Mouse (Mus musculus): ENCODE measurements around the gene Lingo4.
A peak's percentile ranks its signal among the peaks of the same experiment; 100 is the strongest.

Gene Lingo4

DNA sequence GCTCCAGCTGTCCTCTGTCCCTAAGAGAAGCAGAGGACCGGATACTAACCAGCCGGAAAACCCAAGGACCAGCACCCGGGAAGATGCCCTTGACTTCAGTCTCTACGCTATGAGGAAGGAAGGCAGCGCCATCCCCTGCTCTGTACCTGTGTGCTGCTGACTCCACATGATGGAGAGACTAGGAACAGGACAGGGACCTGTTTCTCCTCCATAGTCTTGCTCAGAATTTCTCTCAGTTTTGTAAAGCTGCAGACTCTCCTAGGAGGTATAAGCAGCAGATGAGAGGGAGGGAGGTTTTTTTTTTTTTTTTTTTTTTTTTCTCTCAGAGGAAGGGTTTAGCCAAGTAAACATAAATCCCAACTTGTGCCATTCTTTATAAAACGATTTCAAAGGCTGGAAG, at the start of gene Lingo4:
Lingo4 (plus strand) TSS at position 301 of the 400 bp plus-strand sequence.
- DNase-seq (ENCODE audit: low spot score), result no peak

DNA sequence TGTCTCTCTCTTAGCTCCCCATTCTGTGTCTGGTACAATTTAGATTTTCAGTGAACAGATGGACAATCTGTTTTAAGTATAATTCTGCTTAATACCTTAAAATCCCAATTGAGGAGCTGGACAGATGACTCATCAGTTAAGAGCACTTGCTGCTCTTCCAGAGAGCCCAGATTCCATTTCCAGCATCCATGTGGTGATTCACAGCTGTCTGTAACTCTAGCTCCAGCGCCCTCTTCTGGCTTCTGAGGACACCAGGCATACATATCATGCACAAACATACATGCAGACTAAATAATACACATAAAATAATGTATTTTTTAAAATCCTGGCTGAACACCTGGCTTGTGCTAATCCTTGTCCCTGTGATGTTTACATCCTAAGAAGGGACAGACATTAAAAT, 37.5 kb upstream of the Lingo4 start:
- no peak for DNase-seq (ENCODE audit: low spot score)

DNA sequence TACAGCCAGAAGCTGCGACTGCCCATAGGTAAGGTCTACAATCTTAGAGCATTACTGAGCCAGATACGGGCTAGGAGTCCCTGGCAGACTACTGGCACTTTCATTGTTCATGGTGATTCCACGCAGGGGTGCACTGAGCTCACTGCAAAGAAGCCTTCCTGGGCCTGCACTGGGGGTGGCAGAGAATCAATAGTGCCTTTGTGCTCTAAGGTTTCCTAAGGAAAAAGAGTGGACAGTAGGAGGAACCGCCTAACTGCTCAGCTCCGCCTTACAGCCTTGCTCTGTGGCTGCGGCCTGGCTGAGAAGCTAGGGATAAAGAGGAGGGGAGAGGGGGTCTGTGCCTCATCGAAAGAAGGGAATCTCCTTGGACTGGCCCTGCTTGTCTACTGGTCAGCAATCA, 36.2 kb upstream of the Lingo4 start, which contains the start of gene C2cd4d:
C2cd4d (plus strand) TSS at position 301 of the 400 bp plus-strand sequence.
- DNase-seq (ENCODE audit: low spot score), result no peak

DNA sequence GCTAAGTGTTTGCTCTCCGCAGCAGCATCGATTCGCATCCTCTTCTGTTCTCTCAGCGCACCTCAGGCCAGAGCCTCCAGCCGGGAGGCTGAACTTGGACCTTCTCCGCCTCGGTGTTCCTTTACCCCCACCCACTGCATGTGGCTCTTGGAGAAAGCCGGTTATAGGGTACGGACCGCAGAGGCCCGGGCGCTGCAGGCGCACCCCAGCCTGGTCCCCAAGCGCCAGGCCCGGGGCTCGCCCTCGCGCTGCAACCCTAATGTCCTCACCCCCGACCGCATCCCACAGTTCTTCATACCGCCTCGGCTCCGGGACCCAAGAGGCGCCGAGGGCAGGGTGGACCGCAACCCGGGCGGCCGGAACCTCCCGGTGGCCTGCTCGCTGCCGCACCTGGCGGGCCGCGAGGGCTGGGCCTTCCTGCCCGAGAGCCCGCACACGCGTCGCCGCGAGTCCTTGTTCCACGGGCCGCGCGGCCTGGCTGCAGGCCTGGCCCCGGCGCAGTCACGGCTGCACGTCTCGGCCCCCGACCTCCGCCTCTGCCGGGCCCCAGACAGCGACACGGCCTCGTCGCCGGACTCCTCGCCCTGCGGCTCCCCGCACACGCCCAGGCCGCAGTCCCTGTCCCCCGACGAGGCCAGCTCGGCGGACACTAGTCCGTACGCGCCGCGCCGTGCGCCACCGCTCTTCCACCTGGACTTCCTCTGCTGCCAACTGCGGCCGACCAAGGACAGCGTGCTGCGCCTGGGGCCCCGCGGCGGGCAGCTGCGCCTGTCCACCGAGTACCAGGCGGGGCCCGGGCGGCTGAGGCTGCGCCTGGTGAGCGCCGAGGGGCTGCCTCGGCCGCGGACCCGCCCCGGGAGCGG, 34.8 kb upstream of the Lingo4 start:
- peak; percentile 29 for DNase-seq (ENCODE audit: low spot score)

DNA sequence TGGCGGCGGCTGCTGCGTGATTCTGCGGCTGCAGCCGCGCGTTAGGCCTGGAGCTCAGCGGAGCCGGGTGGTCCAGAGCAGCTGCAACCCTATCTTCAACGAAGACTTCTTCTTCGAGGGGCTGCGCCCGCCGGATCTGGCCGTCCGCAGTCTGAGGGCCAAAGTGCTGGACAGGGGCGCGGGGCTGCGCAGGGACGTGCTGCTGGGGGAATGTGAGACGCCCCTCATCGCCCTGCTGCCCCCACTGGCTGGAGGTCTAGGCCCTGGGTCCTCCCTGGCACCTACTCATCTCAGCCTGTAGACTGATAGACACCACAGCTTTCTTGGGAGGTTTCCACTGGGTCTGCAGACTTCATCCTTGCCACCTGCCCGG, 34.2 kb upstream of the Lingo4 start:
- no peak for DNase-seq (ENCODE audit: low spot score)

DNA sequence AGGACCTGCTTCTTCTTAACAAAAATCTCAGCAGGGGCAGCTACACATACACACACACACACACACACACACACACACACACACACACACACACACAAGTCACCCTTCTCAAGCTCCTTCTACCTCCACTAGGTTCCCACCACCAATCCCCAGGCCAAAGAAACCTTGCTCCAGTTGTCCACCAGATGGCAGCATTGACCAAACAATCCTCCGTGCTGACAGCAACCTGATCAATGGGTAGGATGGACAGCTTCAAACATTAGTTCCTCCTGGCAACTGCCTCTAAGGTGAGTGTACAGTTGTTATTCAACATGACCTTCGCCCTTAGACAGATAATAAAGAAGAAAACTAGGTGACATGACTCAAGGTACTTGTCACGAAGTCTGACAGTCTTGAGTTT, 31.6 kb upstream of the Lingo4 start:
- peak; percentile 48 for DNase-seq (ENCODE audit: low spot score)

DNA sequence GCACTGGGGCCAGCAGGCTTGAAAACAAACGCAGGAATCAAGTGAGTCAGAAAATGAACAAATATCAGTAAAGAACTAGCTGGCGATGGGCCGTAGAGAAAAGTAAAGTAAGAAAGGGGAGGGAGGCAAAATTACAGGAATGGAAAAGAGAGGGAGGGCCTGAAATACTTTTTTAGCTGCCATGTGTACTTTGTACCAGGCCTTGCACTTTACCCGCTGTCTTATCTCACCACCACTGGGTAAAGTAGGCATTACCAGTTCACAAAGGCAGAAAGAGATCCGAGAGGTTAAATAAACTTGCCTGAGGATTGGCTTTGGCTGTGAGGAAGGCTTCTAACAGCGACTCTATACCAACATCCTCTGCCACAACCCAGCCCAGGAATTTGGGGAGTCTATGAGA, 30.8 kb upstream of the Lingo4 start:
- no peak for DNase-seq (ENCODE audit: low spot score)

DNA sequence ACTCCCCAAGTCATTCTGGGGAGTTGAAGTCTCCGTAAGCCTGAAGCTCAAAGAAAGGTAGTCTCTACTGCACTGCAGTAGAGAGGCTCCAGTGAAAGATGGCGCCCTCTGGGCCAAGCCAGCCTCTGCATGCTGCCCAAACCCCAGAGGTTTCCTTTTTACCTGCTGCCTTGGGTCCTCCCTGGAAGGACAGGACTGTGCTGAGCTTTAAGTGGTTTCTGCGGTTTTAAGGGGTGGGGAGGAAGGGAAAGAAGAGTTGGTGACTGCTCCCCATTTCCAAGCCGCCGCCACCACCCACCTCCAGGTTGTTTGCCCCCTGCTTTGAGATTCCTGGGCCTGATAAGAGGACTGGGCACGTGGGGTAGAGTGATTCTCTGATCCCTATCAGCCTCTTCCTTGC, 29.7 kb upstream of the Lingo4 start:
- DNase-seq (ENCODE audit: low spot score), result no peak

DNA sequence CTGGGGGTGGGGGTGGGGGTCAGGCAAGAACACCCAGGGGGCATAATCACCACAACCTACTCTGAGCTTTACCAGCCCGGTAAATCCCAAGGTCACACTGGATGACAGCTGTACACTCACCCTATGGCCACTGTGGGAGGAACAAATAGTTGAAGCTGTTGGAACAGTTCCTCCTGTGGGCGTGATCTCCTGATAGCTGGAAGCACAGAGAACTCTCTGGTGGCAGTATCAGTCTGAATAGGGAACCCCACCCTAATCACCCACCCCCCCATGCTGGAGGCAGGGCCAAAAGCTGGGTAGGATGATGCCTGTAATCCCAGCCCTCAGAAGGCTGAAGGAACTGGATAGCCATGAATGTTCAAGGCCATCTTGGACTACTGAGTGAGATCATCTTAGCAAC, 28.6 kb upstream of the Lingo4 start:
- no peak for DNase-seq (ENCODE audit: low spot score)

DNA sequence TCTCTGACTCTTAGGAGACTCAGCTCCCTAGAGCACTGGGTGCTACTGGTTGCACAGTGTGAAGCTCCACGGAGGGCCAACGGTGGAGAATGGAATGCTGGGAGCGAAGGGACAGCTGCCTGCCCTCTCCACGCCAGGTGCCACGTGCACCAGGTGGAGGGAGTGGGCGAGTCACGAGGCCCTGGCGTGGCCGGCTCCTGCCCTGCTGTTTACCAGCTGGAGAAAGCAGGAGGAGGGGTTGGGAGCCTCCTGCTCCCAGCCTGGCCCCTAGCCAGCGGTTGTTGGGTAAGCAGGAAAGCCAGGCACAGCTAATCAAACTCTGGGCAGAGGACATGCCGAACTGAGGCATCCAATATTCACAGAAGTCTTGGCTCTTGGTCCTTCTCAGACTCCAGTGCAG, 26.7 kb upstream of the Lingo4 start:
- DNase-seq (ENCODE audit: low spot score), result peak; percentile 50

DNA sequence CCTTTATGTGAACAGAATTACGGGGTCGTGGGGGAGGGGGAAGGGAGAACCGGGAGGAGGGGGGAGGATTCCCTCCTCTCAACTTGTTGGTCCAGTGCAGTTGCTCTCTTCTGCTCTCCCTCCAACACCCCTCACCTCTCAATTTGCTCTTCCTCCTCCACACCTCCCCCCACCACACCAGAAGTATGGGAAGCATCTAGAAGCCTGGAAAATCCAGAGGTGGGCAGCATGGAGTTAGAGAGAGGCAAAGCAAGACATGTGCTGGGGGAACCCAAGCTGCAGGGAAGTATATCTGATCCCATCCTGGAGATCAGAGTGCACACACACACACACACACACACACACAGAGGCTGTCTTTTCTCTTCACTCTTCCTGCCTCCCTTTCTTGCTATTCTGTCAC, 26.3 kb upstream of the Lingo4 start:
- DNase-seq (ENCODE audit: low spot score), result no peak

DNA sequence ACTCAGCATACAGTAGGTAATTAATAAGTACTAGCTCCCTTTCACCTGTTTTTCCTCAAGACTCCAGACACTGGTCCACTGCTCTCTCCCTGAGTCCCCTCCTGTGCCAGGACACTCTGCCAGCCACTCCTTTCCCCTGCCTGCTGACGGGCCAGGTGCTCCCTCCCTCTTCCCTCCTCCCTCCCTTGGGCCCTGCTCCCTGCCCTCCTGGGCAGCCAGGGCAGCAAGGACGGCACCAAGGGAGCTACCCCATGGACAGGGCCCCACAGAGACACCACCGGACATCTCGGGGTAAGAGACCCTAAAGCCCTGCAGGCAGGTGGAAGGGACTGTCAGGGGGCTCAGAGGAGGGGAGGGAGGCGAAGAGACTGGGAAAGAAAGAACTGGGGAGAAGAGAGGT, 25.7 kb upstream of the Lingo4 start, which contains the start of gene Rorc:
Rorc (plus strand) TSS at position 154 of the 400 bp plus-strand sequence.
- no peak for DNase-seq (ENCODE audit: low spot score)

DNA sequence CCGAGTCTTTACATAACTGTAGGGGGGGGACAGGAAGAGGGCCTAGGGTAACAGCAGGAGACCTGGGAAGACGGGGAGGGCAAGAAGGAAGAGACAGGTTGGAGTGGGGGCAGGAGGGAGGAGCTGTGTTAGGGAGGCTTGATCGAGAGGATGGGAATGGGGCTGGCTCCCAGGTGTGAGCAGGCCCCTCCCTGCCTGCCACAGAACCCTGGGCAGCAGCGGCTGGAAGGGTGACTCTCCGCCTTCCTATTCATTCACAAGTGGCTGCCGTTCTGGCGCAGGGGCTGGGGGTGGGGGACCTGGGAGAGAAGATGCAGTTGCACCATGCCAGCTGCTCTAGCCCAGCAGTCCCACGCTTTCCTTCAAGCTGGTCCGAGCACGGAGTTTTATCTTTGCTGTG, 25.2 kb upstream of the Lingo4 start:
- DNase-seq (ENCODE audit: low spot score), result no peak

DNA sequence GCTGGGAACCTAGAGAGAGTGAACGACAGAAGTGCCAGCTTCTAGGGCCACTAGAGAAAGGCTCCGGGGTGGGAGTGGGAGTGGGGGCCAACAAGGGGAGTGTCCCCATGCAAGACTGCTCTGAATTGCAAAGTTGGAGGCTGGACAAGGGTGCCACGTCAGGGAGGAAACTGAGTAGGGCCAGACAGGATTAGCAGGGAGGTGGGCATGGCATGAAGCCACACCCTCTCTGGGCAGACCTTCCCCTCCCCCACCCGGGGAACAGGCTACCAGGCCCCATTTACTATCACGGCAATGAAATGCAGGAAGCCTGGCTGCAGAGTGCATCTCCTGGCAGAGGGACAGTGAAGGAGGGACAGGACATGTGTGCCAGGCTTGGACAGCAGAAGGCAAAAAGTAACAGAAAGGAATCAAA, 24.7 kb upstream of the Lingo4 start:
- no peak for DNase-seq (ENCODE audit: low spot score)

DNA sequence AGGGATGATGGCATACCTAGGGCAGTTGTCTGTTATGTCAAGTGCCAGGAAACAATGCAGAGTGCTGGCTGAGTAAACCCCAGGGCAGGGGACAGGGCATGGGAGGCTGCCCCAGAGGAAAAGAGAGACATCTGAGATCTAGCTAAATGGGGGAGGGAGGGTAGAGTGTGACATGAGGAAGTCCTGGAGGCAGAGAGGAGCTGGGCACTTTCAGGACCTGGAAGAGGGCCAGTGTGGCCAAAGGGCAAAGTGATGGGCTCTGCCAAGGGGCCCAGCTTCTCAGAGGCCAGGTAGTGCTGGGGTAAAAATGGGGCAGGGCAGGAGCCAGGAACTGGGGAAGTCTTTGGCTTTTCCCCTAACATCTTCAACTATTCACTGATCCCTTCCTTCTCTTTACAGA, 23.7 kb upstream of the Lingo4 start:
- DNase-seq (ENCODE audit: low spot score), result no peak

DNA sequence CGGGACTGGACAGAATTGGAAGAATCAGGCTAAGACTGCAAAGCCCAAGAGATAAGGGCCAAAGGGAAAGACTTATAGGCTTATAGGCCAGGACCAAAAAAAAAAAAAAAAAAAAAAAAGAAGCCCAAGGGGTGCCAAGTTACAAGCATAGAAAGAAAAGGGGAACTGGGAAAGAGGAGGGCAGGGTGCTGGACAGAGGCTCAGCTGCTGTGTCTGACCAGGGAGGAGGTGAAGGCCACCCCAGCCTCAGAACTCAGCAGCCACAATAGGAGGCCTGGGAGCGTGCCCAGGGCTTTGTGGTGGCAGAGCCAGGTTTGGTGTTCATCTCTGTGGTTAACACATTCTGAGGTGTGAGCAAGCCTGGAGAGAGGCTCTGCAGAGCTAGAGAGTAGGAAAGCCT, 23.2 kb upstream of the Lingo4 start:
- no peak for DNase-seq (ENCODE audit: low spot score)

DNA sequence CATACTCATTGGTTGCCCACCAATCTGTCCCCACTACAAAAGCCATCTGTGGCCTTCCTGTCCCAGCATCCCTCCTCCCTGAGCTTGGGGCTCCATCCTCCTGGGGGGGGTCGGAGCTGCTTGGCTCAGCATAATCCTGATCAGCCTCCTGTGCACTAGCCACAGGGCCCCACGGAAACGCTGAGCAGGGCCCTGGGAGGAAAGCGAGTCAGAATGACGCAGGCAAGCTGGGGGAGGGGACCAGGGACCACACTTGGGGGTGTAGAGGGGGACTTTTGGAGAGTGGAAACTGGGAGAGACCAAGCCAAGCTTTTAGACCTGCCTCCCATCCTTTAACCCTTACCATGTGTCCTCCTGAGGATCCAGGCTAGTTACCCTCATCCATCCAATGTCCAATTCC, 22.5 kb upstream of the Lingo4 start:
- no peak for DNase-seq (ENCODE audit: low spot score)

DNA sequence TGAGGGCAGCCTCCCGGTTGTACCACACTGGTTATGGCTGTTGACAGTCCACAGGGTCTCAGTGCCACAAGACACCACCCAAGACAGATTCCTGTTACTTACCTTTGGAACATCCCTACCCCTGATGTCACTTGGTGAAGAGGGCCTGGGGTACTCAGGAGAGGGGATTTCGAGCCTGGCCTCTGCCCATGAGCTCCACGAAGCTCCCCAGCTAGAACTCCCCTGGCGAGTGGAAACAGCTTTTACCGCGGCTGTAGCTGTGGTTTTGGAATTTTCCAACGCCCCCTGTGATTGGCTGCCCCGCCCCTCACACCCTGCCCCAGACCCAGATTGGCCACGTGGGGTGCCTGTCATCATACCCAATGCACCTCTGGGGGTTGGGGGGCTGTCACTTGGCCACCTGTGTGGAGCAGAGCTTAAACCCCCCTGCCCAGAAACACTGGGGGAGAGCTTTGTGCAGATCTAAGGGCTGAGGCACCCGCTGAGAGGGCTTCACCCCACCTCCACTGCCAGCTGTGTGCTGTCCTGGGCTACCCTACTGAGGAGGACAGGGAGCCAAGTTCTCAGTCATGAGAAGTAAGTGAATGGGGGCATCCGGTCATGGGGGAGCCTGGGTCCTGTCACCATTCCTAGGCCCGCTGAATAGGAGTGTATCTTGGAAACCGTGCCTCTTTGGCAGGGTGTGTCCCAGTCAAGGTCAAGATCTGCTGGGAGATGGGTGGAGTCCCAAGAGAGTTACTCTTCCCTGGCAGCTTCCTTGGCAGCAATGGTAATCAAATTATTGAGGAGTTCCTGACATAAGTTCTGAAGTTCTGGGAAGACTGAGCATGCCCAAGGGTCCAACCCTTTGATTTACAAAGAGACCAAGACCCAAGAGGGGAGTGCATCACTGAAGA, 21.0 kb upstream of the Lingo4 start:
- no peak for DNase-seq (ENCODE audit: low spot score)

DNA sequence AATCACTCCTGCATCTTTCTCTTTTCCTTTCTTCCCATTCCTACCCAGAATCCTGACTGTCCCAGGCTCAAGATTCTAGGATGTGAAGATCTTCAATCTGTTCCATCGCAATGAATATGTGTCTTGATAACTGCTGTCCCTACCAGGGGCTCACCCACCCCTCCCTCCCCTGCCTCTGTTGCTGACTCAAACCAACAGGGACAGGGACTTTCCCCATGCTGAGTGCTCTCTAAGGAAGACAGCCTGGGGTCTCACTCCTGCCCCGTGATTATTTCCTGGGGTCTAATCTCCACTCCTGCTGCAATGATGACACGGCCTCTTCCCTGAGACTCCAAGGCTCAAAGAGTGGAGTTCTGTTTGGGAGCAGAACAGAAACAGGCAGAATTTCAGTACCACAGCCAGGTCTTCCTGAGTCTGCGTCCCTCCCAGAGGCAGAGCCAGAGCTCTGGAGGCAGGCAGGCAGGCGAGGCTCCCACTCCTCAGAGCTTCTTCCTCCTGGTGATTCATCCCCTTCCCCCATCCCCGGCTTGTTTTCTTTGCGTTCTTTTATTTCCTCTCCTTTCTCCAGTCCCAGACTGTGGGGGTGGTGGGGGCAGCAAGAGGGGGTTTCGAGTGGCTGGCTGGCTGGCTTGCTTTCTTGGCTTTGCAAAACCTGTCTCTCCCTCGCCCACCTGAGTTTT, 18.3 kb upstream of the Lingo4 start:
- DNase-seq (ENCODE audit: low spot score), result no peak

DNA sequence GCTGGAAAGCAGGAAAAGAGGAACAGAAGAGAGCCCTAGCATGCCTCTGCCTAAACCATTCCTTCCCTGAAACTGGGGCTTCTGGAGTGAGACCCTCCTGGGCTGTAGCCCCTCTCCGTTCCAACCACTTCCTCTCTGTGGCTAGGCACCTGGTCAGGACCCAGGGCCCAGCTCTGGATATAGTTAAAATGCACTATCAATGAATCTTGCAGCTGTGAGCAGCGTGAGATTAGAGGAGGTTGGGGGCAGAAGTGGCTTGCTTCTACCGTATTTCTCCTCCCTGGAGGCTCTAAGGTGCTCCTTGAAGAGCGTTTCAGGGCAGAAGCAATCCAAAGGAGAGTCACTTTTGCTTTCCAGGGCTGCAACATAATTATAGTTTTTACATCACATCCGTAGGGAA, 16.0 kb upstream of the Lingo4 start:
- no peak for DNase-seq (ENCODE audit: low spot score)

DNA sequence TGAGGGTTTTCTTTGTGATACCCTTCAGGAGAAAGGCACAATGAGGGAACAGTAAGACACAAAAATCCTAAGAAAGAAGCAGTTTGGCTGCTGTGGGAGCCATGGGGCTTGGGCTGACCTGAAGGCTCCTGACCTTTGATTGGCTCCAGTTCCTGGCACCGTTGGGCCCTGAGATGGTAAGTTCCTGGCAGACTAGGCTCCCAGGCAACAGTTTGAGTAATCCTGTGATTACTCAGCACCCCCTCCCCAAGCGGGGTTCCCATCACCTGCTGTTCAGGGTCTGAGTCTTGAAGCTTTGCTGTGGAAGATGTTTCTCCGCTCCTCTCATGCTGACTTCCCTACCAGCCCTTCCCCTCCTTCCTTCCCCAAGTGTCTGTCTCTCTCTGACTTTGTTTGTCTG, 14.8 kb upstream of the Lingo4 start:
- no peak for DNase-seq (ENCODE audit: low spot score)

DNA sequence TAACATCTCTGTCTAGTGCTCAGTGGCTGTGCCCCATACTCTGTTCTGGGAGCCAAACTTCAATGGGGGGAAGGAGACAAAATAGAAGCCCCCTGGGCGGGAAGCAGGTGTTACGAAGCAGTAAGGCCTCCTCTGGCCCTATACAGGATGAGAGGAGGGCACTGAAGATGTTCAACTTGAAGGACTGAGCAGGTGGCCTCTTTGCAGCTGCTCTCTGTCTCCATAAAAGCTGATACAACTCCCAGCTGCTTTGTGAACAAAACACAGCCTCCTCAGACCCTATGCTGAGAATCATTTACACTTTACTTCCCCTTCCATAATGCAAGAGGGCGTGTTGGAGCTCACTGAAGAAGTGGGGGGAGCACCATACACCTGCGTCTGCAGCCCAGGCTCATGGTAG, 11.6 kb upstream of the Lingo4 start:
- no peak for DNase-seq (ENCODE audit: low spot score)

DNA sequence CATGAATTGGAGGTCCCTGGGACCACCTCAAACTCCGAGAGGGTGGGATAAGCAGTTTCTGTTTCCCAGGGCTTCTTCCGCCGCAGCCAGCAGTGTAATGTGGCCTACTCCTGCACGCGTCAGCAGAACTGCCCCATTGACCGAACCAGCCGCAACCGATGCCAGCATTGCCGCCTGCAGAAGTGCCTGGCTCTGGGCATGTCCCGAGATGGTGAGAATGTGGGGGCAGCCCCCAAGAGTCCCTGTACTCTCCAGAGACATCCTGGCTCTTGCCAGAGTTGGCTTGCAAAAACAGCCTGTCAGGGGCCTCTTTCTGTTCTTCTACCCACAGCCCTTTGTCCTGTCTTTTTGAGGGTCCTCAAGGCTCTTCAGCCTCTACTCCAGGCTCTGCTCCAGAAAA, 10.9 kb upstream of the Lingo4 start:
- no peak for DNase-seq (ENCODE audit: low spot score)

Data from ovary, postnatal 10 days (tissue).